Mouse (Mus musculus): ENCODE results near the gene Hmcn2. TPM values are rescaled to one million over a fixed set of nuclear protein-coding genes. Genes with fewer than 3 reads are reported as not detected.
A peak's percentile ranks its signal among the peaks of the same experiment; 100 is the strongest.

Hmcn2 gene
- polyA plus RNA-seq, 1 experiment from 2014 or later: 4.7 TPM

DNA sequence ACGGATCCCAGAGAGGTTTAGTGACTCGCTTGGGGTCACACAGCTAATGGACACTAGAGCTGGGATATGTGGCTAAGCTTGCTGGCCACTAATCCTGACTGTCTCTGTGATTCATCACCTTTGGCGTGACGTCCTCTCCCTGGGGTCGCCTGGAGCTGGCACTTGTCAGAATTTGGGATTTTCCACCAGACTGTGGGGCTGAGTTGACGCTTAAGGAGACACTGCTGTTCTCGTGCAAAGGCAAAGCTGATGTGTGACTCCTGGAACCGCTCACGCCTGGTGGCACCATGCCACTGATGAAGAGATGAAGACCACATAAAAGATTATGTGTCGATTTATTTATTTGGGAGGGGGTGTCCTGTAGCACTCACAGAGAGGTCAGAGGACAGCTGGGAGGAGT is 14.2 kb upstream of the Hmcn2 start:
- H3K27ac ChIP-seq (ENCODE audit: low read length): no peak overlapping the region
- ATAC-seq: no peak
- no peaks in the 10 kb centered on the region for H3K9me3 ChIP-seq (ENCODE audit: control insufficient read depth, low read length)
- H3K4me1 ChIP-seq (ENCODE audit: control insufficient read depth, insufficient read depth, low read length): peaks cover 7% of the 10 kb centered on the region
- no peak overlapping the region for H3K4me2 ChIP-seq (ENCODE audit: low read depth, low read length)
- 74% methylated on average over 10 of the region's 10 CpGs for WGBS
- no peak overlapping the region for H3K9ac ChIP-seq (ENCODE audit: low read depth, low read length)
- no peaks in the 10 kb centered on the region for H3K27me3 ChIP-seq (replicated peaks; ENCODE audit: control insufficient read depth, insufficient read depth, low read length)
- H3K36me3 ChIP-seq (ENCODE audit: control insufficient read depth, insufficient read depth, low read length): no peaks in the 10 kb centered on the region
- H3K4me3 ChIP-seq (ENCODE audit: low read length): no peak overlapping the region

GRCm38 (mm10) chr2:31303177-31303576 is 11.0 kb upstream of the Hmcn2 start:
- WGBS: 75% methylated on average over 9 of the region's 9 CpGs
- no peaks in the 10 kb centered on the region for H3K36me3 ChIP-seq (ENCODE audit: control insufficient read depth, insufficient read depth, low read length)

GRCm38 (mm10) chr2:31304191-31304590 is 10.0 kb upstream of the Hmcn2 start:
- Histone ChIP-seq H3K4me1 (ENCODE audit: control insufficient read depth, insufficient read depth, low read length) (no peaks in the 10 kb centered on the region; the same call in 1 of the 2 replicates), H3K4me3 (ENCODE audit: low read length) (no peak overlapping the region), H3K36me3 (ENCODE audit: control insufficient read depth, insufficient read depth, low read length) (no peaks in the 10 kb centered on the region), H3K27me3 (replicated peaks; ENCODE audit: control insufficient read depth, insufficient read depth, low read length) (no peaks in the 10 kb centered on the region), H3K27ac (ENCODE audit: low read length) (no peak overlapping the region), H3K9me3 (ENCODE audit: control insufficient read depth, low read length) (peaks cover 2% of the 10 kb centered on the region; the same call in 1 of the 2 replicates), H3K9ac (ENCODE audit: low read depth, low read length) (no peak overlapping the region), H3K4me2 (ENCODE audit: low read depth, low read length) (no peak overlapping the region)
- ATAC-seq: no peak
- 65% methylated on average over 9 of the region's 9 CpGs for WGBS

More at GRCm38 (mm10) chr2:31303177-31303576, 11.0 kb upstream of the Hmcn2 start:
- Histone ChIP-seq H3K27ac (ENCODE audit: low read length) (no peak overlapping the region), H3K4me1 (ENCODE audit: control insufficient read depth, insufficient read depth, low read length) (peaks cover 7% of the 10 kb centered on the region), H3K4me3 (ENCODE audit: low read length) (no peak overlapping the region), H3K4me2 (ENCODE audit: low read depth, low read length) (no peak overlapping the region), H3K27me3 (replicated peaks; ENCODE audit: control insufficient read depth, insufficient read depth, low read length) (no peaks in the 10 kb centered on the region), H3K9ac (ENCODE audit: low read depth, low read length) (no peak overlapping the region), H3K9me3 (ENCODE audit: control insufficient read depth, low read length) (peaks cover under 1% of the 10 kb centered on the region; the same call in 1 of the 2 replicates)
- no peak for ATAC-seq

DNA sequence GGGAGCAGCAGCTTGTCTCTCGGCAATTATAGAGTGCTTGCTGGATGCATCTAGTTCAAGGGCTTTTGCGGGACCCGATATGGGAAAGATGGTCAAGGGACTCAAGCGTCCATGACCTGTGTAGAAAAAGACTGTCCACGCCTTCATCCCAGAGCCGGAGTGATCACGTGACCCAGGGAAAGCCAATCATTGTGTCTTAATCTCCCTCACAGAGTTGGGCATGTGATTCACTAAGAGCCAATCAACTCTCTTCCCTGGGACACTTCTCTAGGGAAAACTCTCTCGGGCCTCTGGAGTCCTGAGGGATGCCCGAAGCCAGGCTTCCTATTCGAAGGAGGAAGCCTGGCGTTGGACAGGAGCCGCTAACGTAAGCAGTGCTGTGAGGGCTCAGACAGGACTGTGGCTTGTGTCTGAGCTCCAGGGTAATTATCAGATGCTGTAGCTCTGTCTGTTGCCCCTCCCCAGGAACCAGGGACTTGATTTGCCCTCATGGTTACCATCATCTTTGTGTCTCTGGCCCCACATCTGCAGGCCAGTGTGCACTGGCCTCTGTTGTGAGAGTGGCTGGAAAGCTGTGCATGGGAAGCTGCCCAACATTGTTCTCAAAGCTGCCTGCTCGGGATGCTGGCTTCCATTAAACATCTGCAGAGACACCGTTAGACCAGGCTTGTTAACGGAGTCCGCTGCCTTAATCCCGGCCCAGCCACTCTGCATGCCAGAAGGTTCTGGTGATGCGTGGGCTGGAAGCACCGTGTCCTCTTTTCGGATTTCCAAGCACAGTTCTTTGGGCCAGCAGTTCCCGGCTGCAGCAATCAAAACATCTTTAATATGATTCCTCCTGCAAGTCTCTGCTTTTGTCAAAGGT is 9.2 kb upstream of the Hmcn2 start:
- WGBS: 73% methylated on average over 22 of the region's 22 CpGs

GRCm38 (mm10) chr2:31305684-31306083 is 8.5 kb upstream of the Hmcn2 start:
- H3K4me3 ChIP-seq (ENCODE audit: low read length): no peak overlapping the region
- ATAC-seq: no peak
- H3K9ac ChIP-seq (ENCODE audit: low read depth, low read length): no peak overlapping the region
- H3K27me3 ChIP-seq (replicated peaks; ENCODE audit: control insufficient read depth, insufficient read depth, low read length): no peaks in the 10 kb centered on the region
- H3K9me3 ChIP-seq (ENCODE audit: control insufficient read depth, low read length): peaks cover 2% of the 10 kb centered on the region; the same call in 1 of the 2 replicates
- no peak overlapping the region for H3K27ac ChIP-seq (ENCODE audit: low read length)
- no peak overlapping the region for H3K4me2 ChIP-seq (ENCODE audit: low read depth, low read length)
- no peaks in the 10 kb centered on the region for H3K4me1 ChIP-seq (ENCODE audit: control insufficient read depth, insufficient read depth, low read length)
- 45% methylated on average over 4 of the region's 4 CpGs for WGBS
- H3K36me3 ChIP-seq (ENCODE audit: control insufficient read depth, insufficient read depth, low read length): no peaks in the 10 kb centered on the region

More for the DNA sequence above, 9.2 kb upstream of the Hmcn2 start:
- ATAC-seq: no peak
- H3K9ac ChIP-seq (ENCODE audit: low read depth, low read length): no peak overlapping the region
- H3K27ac ChIP-seq (ENCODE audit: low read length): no peak overlapping the region
- H3K4me3 ChIP-seq (ENCODE audit: low read length): no peak overlapping the region
- H3K4me2 ChIP-seq (ENCODE audit: low read depth, low read length): no peak overlapping the region
- H3K36me3 ChIP-seq (ENCODE audit: control insufficient read depth, insufficient read depth, low read length): no peaks in the 10 kb centered on the region
- H3K9me3 ChIP-seq (ENCODE audit: control insufficient read depth, low read length): peaks cover 2% of the 10 kb centered on the region; the same call in 1 of the 2 replicates
- H3K27me3 ChIP-seq (replicated peaks; ENCODE audit: control insufficient read depth, insufficient read depth, low read length): no peaks in the 10 kb centered on the region
- no peaks in the 10 kb centered on the region for H3K4me1 ChIP-seq (ENCODE audit: control insufficient read depth, insufficient read depth, low read length)

DNA sequence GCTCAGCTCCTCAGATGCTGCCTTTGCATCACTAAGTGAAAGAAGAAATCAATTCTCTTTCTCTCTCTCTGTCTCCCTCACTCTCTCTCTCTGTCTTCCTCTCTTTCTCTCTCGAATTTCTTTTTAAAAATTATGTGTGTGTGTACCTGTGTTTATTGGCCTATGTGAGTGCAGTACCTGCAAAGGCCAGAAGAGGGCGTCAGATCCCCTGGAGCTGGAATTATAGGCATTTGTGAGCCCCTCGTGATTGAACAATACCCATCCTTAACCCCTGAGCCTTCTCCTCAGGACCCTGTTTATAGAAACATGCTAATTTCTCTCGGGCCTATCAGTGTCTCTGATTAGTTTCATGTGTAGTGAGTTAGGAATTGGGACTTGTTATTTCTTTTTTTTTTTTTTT is 6.0 kb upstream of the Hmcn2 start:
- Histone ChIP-seq H3K27ac (ENCODE audit: low read length) (no peak overlapping the region), H3K9ac (ENCODE audit: low read depth, low read length) (no peak overlapping the region), H3K4me3 (ENCODE audit: low read length) (no peak overlapping the region), H3K36me3 (ENCODE audit: control insufficient read depth, insufficient read depth, low read length) (no peaks in the 10 kb centered on the region), H3K27me3 (replicated peaks; ENCODE audit: control insufficient read depth, insufficient read depth, low read length) (peaks cover 5% of the 10 kb centered on the region), H3K9me3 (ENCODE audit: control insufficient read depth, low read length) (peaks cover 2% of the 10 kb centered on the region; the same call in 1 of the 2 replicates), H3K4me1 (ENCODE audit: control insufficient read depth, insufficient read depth, low read length) (no peaks in the 10 kb centered on the region), H3K4me2 (ENCODE audit: low read depth, low read length) (no peak overlapping the region)
- ATAC-seq: no peak
- WGBS: 64% methylated on average over 4 of the region's 4 CpGs

DNA sequence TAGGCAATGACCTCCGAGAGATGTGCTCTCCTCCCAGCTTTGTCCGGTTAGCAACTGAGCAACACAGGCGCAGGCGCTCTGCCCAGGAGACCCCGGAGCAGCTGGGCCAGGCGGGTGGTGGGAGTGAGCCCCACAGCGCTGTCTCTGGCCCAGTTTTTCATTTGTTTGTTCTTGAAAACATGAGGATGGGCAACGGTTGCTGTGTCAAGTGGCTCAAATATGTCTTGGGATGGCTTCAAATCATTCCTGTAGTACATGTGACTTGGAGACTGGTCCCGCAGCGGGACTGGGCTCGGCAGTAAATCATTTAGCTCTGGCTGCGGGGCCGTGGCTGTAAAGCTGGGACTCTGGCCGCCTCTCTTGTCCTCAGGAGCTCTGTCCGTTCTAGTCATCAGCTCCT is 4.7 kb upstream of the Hmcn2 start:
- WGBS: 40% methylated on average over 15 of the region's 15 CpGs

GRCm38 (mm10) chr2:31318162-31318561 is 3.9 kb downstream of the Hmcn2 start:
- Histone ChIP-seq H3K9ac (ENCODE audit: low read depth, low read length) (no peak overlapping the region), H3K27ac (ENCODE audit: low read length) (peak overlapping the region; percentile 13), H3K4me1 (ENCODE audit: control insufficient read depth, insufficient read depth, low read length) (no peaks in the 10 kb centered on the region), H3K36me3 (ENCODE audit: control insufficient read depth, insufficient read depth, low read length) (no peaks in the 10 kb centered on the region), H3K9me3 (ENCODE audit: control insufficient read depth, low read length) (no peaks in the 10 kb centered on the region), H3K27me3 (replicated peaks; ENCODE audit: control insufficient read depth, insufficient read depth, low read length) (peaks cover 31% of the 10 kb centered on the region), H3K4me2 (ENCODE audit: low read depth, low read length) (no peak overlapping the region), H3K4me3 (ENCODE audit: low read length) (no peak overlapping the region)
- ATAC-seq: peak; percentile 66; the same call in 1 of the 2 replicates
- WGBS: 20% methylated on average over 2 of the region's 2 CpGs

More for the DNA sequence above, 4.7 kb upstream of the Hmcn2 start:
- H3K27ac ChIP-seq (ENCODE audit: low read length): no peak overlapping the region
- no peak overlapping the region for H3K4me2 ChIP-seq (ENCODE audit: low read depth, low read length)
- peaks cover 18% of the 10 kb centered on the region for H3K27me3 ChIP-seq (replicated peaks; ENCODE audit: control insufficient read depth, insufficient read depth, low read length)
- H3K4me1 ChIP-seq (ENCODE audit: control insufficient read depth, insufficient read depth, low read length): no peaks in the 10 kb centered on the region
- H3K9ac ChIP-seq (ENCODE audit: low read depth, low read length): no peak overlapping the region
- no peak overlapping the region for H3K4me3 ChIP-seq (ENCODE audit: low read length)
- peaks cover 2% of the 10 kb centered on the region; the same call in 1 of the 2 replicates for H3K9me3 ChIP-seq (ENCODE audit: control insufficient read depth, low read length)
- no peaks in the 10 kb centered on the region for H3K36me3 ChIP-seq (ENCODE audit: control insufficient read depth, insufficient read depth, low read length)
- no peak for ATAC-seq

DNA sequence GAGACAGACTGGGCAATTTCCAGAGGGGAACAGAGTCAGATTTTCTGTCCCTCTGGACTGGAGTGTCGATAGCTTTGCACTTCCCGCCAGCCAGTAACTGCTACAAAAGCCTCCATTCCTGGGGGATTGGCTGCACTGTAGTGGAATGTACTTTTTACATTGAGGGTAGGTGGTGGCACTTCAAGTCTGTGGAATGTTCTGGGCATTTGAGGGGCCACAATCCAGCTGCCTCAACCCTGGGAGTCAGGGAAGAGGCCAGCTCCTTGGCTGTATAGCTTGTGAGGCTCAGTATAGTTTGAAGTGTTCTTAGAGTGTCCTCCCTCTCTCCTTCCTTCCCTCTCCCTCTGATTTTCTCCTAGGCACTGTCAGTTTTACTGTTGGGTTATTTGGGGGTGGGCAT is 5.0 kb downstream of the Hmcn2 start:
- Histone ChIP-seq H3K4me2 (ENCODE audit: low read depth, low read length) (no peak overlapping the region), H3K9ac (ENCODE audit: low read depth, low read length) (no peak overlapping the region), H3K27me3 (replicated peaks; ENCODE audit: control insufficient read depth, insufficient read depth, low read length) (peaks cover 21% of the 10 kb centered on the region), H3K4me1 (ENCODE audit: control insufficient read depth, insufficient read depth, low read length) (no peaks in the 10 kb centered on the region), H3K9me3 (ENCODE audit: control insufficient read depth, low read length) (no peaks in the 10 kb centered on the region), H3K4me3 (ENCODE audit: low read length) (no peak overlapping the region), H3K36me3 (ENCODE audit: control insufficient read depth, insufficient read depth, low read length) (no peaks in the 10 kb centered on the region), H3K27ac (ENCODE audit: low read length) (no peak overlapping the region)
- 77% methylated on average over 2 of the region's 2 CpGs for WGBS
- ATAC-seq: no peak
